Mouse (Mus musculus): ENCODE results near the gene Lrmda. TPM values are rescaled to one million over a fixed set of nuclear protein-coding genes. Genes with fewer than 3 reads are reported as not detected.
"Not testable (repeated sequence)": the region's sequence is repeated elsewhere in the genome, so short reads cannot be mapped to it uniquely, and the experiment has no call there.

Lrmda gene
- polyA plus RNA-seq, 1 experiment from 2014 or later = 0.33 TPM

GRCm38 (mm10) chr14:22783211-22784161 is 764.0 kb downstream of the Lrmda start:
- Histone ChIP-seq H3K4me3 (no peak overlapping the region), H3K27me3 (replicated peaks) (no peaks in the 10 kb centered on the region), H3K4me2 (replicated peaks) (peak overlapping the region; percentile 32), H3K27ac (peak overlapping the region; percentile 71; the same call in 1 of the 2 replicates), H3K9me3 (no peaks in the 10 kb centered on the region), H3K9ac (peak overlapping the region; percentile 10; the same call in 1 of the 2 replicates), H3K4me1 (peaks cover 23% of the 10 kb centered on the region), H3K36me3 (no peaks in the 10 kb centered on the region)
- WGBS = 9% methylated on average over 15 of the region's 15 CpGs
- ATAC-seq (ENCODE audit: low FRiP score, low read depth) = peak; percentile 97

GRCm38 (mm10) chr14:22800020-22800419 is 780.5 kb downstream of the Lrmda start:
- H3K4me3 ChIP-seq = no peak overlapping the region
- WGBS = 77% methylated on average over 4 of the region's 4 CpGs
- H3K9ac ChIP-seq = no peak overlapping the region
- H3K4me1 ChIP-seq = no peaks in the 10 kb centered on the region; the same call in 1 of the 2 replicates
- no peaks in the 10 kb centered on the region for H3K27me3 ChIP-seq (replicated peaks)
- no peak overlapping the region for H3K27ac ChIP-seq
- no peaks in the 10 kb centered on the region for H3K9me3 ChIP-seq
- H3K4me2 ChIP-seq (replicated peaks) = no peak overlapping the region
- H3K36me3 ChIP-seq = no peaks in the 10 kb centered on the region
- ATAC-seq (ENCODE audit: low FRiP score, low read depth) = no peak

- Histone ChIP-seq H3K36me3 (no peaks in the 10 kb centered on the region), H3K27ac (no peak overlapping the region), H3K4me2 (replicated peaks) (no peak overlapping the region), H3K4me3 (no peak overlapping the region), H3K9ac (no peak overlapping the region), H3K27me3 (replicated peaks) (no peaks in the 10 kb centered on the region), H3K4me1 (peaks cover under 1% of the 10 kb centered on the region; the same call in 1 of the 2 replicates), H3K9me3 (no peaks in the 10 kb centered on the region)
- ATAC-seq (ENCODE audit: low FRiP score, low read depth) = no peak
- 69% methylated on average over 13 of the region's 13 CpGs for WGBS
These were observed 781.5 kb downstream of the Lrmda start for GRCm38 (mm10) chr14:22800871-22801636.

- ATAC-seq (ENCODE audit: low FRiP score, low read depth); H3K36me3 ChIP-seq; H3K4me2 ChIP-seq (replicated peaks); H3K4me3 ChIP-seq; H3K27me3 ChIP-seq (replicated peaks); H3K4me1 ChIP-seq; H3K27ac ChIP-seq; H3K9me3 ChIP-seq; H3K9ac ChIP-seq: not testable (repeated sequence)
- 85% methylated on average over 4 of the region's 4 CpGs for WGBS
These were observed 782.2 kb downstream of the Lrmda start for GRCm38 (mm10) chr14:22801714-22802113.

- WGBS = under 1% methylated on average over 3 of the region's 3 CpGs
- peaks cover 22% of the 10 kb centered on the region for H3K4me1 ChIP-seq
- no peak overlapping the region for H3K4me3 ChIP-seq
- no peak overlapping the region for H3K27ac ChIP-seq
- H3K9me3 ChIP-seq = no peaks in the 10 kb centered on the region
- ATAC-seq (ENCODE audit: low FRiP score, low read depth) = no peak
- H3K27me3 ChIP-seq (replicated peaks) = 0 out of 2 replicates have a peak, but pooled peaks cover 3% of the 10 kb centered on the region
- H3K36me3 ChIP-seq = no peaks in the 10 kb centered on the region
- peak overlapping the region; percentile 47 for H3K4me2 ChIP-seq (replicated peaks)
- H3K9ac ChIP-seq = no peak overlapping the region
These were observed 787.8 kb downstream of the Lrmda start for GRCm38 (mm10) chr14:22807324-22807723.

- no peak overlapping the region for H3K27ac ChIP-seq
- no peaks in the 10 kb centered on the region for H3K36me3 ChIP-seq
- no peaks in the 10 kb centered on the region for H3K9me3 ChIP-seq
- peak; percentile 89 for ATAC-seq (ENCODE audit: low FRiP score, low read depth)
- 0 out of 2 replicates have a peak, but pooled peaks cover 3% of the 10 kb centered on the region for H3K27me3 ChIP-seq (replicated peaks)
- H3K4me1 ChIP-seq = peaks cover 24% of the 10 kb centered on the region
- under 1% methylated on average over 20 of the region's 20 CpGs for WGBS
- 0 out of 2 replicates have a peak overlapping the region, but pooled peaks have one; percentile 0 for H3K4me3 ChIP-seq
- H3K9ac ChIP-seq = 0 out of 2 replicates have a peak overlapping the region, but pooled peaks have one; percentile 5
- peak overlapping the region; percentile 47 for H3K4me2 ChIP-seq (replicated peaks)
These were observed 788.4 kb downstream of the Lrmda start for GRCm38 (mm10) chr14:22807726-22808594.

DNA sequence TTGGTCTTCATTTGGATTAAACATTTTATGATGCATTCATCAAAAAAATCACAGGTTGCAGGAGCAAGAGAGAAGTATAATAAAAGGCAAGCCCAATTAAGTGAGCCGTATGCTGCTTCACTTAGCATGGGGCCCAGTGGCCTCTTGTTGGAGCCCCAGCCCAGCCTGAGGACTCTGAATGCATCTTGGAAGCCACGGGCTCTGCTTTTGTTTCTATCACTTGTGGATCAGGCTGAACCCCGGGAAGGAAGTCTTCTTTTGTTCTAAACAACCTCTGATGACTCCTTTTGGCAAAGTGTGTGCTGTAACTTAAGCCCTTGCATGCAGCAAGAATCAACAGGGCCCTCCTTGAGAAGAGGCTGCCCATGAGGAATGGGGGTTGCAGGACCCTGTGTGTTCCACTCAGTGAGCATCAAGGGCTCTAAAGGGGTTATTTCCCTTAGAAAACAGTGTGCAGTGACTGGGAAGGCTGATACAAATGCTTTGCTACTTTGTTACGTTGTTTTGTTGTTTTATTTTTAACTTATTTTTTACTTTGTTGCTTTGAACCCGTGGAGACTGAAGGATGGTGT is 789.2 kb downstream of the Lrmda start:
- 15% methylated on average over 5 of the region's 5 CpGs for whole genome bisulfite sequencing
- peak overlapping the region; percentile 47; the same call in 1 of the 2 replicates for H3K4me2 ChIP-seq (replicated peaks)
- no peaks in the 10 kb centered on the region for H3K9me3 ChIP-seq
- no peak overlapping the region for H3K9ac ChIP-seq
- H3K4me1 ChIP-seq = peaks cover 28% of the 10 kb centered on the region
- H3K27me3 ChIP-seq (replicated peaks) = 0 out of 2 replicates have a peak, but pooled peaks cover 3% of the 10 kb centered on the region
- H3K27ac ChIP-seq = no peak overlapping the region
- H3K36me3 ChIP-seq = no peaks in the 10 kb centered on the region
- no peak overlapping the region for H3K4me3 ChIP-seq
- ATAC-seq (ENCODE audit: low FRiP score, low read depth) = peak; percentile 50

DNA sequence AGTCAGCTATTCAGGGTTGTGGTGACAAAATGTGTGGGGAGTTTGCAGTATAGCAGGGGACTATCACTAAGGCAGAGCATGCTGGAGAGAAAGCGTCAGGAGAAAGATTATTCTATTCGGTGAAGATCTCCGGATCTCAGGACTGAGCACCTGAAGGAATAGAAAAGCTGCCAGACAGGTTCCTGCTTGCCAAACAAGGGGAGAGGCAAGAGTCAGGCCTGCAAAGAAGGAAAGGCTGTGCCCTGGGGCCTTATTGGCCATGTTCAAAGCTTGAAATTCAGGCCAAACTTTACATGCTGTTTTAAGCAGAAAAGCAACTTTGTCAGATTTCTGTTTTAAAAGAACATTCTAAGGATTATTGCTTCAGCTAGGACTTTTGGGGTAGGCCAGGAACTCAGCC is 789.7 kb downstream of the Lrmda start:
- WGBS = 49% methylated on average over 3 of the region's 3 CpGs
- Histone ChIP-seq H3K4me2 (replicated peaks) (no peak overlapping the region), H3K4me3 (no peak overlapping the region), H3K27me3 (replicated peaks) (0 out of 2 replicates have a peak, but pooled peaks cover 3% of the 10 kb centered on the region), H3K27ac (no peak overlapping the region), H3K9ac (no peak overlapping the region), H3K9me3 (no peaks in the 10 kb centered on the region), H3K4me1 (peaks cover 33% of the 10 kb centered on the region), H3K36me3 (no peaks in the 10 kb centered on the region)
- ATAC-seq (ENCODE audit: low FRiP score, low read depth) = no peak

DNA sequence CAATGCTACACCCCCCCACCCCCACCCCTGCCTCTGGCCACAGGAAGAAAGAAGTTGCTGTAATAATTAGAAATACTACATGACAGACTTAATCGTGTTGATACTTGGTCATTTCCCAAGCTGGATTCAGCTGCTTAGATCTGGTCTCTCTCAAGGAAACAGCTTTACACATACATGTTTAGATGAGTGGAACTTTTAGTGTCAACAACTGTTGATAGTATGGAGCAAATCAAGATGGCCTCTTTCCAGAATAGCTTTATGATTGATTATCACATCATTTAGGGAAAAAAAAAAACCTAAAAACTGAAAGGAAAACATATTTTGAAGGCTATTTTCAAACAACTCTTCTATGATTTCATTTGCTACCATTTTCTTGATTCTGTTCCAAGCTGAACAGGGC is 791.0 kb downstream of the Lrmda start:
- H3K27me3 ChIP-seq (replicated peaks) = 0 out of 2 replicates have a peak, but pooled peaks cover 3% of the 10 kb centered on the region
- H3K4me3 ChIP-seq = no peak overlapping the region
- H3K4me2 ChIP-seq (replicated peaks) = no peak overlapping the region
- H3K9ac ChIP-seq = no peak overlapping the region
- H3K9me3 ChIP-seq = no peaks in the 10 kb centered on the region
- no peak for ATAC-seq (ENCODE audit: low FRiP score, low read depth)
- no peak overlapping the region for H3K27ac ChIP-seq
- no peaks in the 10 kb centered on the region for H3K36me3 ChIP-seq
- H3K4me1 ChIP-seq = peaks cover 38% of the 10 kb centered on the region
- 90% methylated on average over 1 of the region's 1 CpGs for WGBS

GRCm38 (mm10) chr14:22812824-22813223 is 793.3 kb downstream of the Lrmda start:
- H3K27me3 ChIP-seq (replicated peaks) = 0 out of 2 replicates have a peak, but pooled peaks cover 3% of the 10 kb centered on the region
- no peak overlapping the region for H3K27ac ChIP-seq
- H3K9ac ChIP-seq = no peak overlapping the region
- ATAC-seq (ENCODE audit: low FRiP score, low read depth) = no peak
- no peaks in the 10 kb centered on the region for H3K9me3 ChIP-seq
- H3K36me3 ChIP-seq = no peaks in the 10 kb centered on the region
- 15% methylated on average over 6 of the region's 6 CpGs for WGBS
- no peak overlapping the region for H3K4me3 ChIP-seq
- peaks cover 26% of the 10 kb centered on the region for H3K4me1 ChIP-seq
- H3K4me2 ChIP-seq (replicated peaks) = no peak overlapping the region

- Histone ChIP-seq H3K4me1 (peaks cover 21% of the 10 kb centered on the region), H3K9ac (no peak overlapping the region), H3K27me3 (replicated peaks) (0 out of 2 replicates have a peak, but pooled peaks cover 3% of the 10 kb centered on the region), H3K27ac (no peak overlapping the region), H3K4me2 (replicated peaks) (peak overlapping the region; percentile 37), H3K9me3 (no peaks in the 10 kb centered on the region), H3K36me3 (no peaks in the 10 kb centered on the region), H3K4me3 (no peak overlapping the region)
- ATAC-seq (ENCODE audit: low FRiP score, low read depth) = no peak
- WGBS = 8% methylated on average over 7 of the region's 7 CpGs
These were observed 793.9 kb downstream of the Lrmda start for GRCm38 (mm10) chr14:22813389-22813788.
